Mouse (Mus musculus) liver, postnatal 0 days (tissue): ENCODE results near the gene Pmfbp1.

ENCODE experiments used
- CTCF ChIP-seq: sonication (generic); IDR thresholded peaks from 2 replicates; pipeline ENCODE4 v1.5.1; 2016; ENCODE audit warnings: antibody characterized with exemption, low read depth
- EP300 ChIP-seq: IDR thresholded peaks from 2 replicates; pipeline ENCODE4 v1.6.1; 2016; ENCODE audit warnings: antibody characterized with exemption, low read depth, mild to moderate bottlenecking

DNA sequence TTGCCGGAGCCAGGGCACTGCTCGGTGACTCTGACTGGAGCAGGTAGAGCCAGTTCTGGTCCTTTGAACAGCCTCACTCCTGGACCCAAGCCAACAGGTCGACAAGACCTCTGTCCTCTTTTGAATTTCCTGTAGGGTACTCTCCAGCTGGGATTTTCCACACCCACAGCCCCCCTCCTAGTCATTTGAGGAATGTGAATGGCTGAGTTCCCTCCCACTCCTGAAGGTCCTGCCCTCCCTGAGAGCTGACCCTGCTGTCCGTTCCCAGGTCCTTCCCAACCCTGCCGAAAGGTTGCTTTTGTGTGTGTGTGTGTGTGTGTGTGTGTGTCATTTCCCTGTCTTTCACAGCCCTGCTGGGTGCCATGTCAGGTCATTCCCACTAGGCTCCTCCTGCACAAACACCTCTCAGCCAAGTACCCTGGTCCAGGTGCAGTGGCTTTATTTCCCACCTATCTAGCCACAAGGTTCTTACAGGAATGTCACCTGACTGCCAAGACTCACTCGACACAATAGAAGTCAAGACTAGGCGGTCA, 93.2 kb downstream of the Pmfbp1 start:
- no peak for TF ChIP-seq CTCF
- TF ChIP-seq EP300 = peak; percentile 14; the same call in 1 of the 2 replicates
